Mouse (Mus musculus) megakaryocyte, embryonic 14.5 days (primary cell): ENCODE measurements around the gene Trim54.

ENCODE experiments used
- FLI1 ChIP-seq: IDR thresholded peaks from 2 replicates; pipeline ENCODE4 v1.6.1; 2012; ENCODE audit warnings: low read length, inconsistent platforms, mixed read lengths
- GATA1 ChIP-seq: IDR thresholded peaks from 3 replicates; pipeline ENCODE4 v1.6.1; 2012; ENCODE audit warnings: mixed read lengths, low read length, inconsistent platforms, borderline replicate concordance

DNA sequence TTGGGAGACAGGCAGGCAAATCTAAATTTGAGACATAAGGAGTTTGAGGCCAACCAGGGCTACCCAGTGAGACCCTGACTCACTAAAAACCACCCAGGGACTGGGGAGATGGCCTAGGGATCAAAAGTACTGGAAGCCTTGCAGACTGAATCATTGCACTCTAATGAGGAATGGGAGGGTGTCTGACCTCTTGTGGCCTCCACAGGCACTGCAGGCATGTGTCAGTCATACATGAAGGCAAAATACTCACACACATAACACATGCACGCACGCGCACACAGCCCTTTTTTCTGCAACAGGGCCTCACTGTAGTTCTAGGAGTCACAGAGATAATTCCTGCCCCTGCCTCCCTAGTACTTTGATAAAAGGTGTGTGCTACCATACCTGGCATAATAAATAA lies 35.1 kb upstream of the Trim54 start:
- TF ChIP-seq GATA1 (no peak), FLI1 (no peak)
